Mouse (Mus musculus) heart, adult 2 months (tissue): ENCODE results near the gene Dgke.

ENCODE experiments used
- CTCF ChIP-seq: fragments of 200-600 bp; IDR thresholded peaks from 2 replicates; pipeline ENCODE4 v1.8.1; 2022; ENCODE audit warnings: antibody characterized with exemption, mild to moderate bottlenecking, moderate library complexity
- EP300 ChIP-seq: fragments of 200-500 bp; IDR thresholded peaks from 2 replicates; pipeline ENCODE4 v1.6.1; 2011; ENCODE audit warnings: low read depth, low read length, control low read depth; ENCODE audit not compliant: insufficient read depth
- POLR2A ChIP-seq: fragments of 200-500 bp; IDR thresholded peaks from 2 replicates; pipeline ENCODE4 v1.6.1; 2011; ENCODE audit warnings: mild to moderate bottlenecking, low read depth, low read length, control low read depth; ENCODE audit not compliant: insufficient read depth

- TF ChIP-seq CTCF (no peak), POLR2A (no peak), EP300 (peak; percentile 68; the same call in 1 of the 2 replicates)
Observed at GRCm38 (mm10) chr11:89027955-89028361, 38.7 kb downstream of the Dgke start.
